Mouse (Mus musculus) lung, postnatal 0 days (tissue): ENCODE measurements at regions not wholly inside any gene's neighbourhood (a gene's known extent, or its start where the extent isn't known, plus 50 kb on each side); places are given as distances from the start of the nearest gene placed in this dataset.
"Not testable (repeated sequence)": the region's sequence is repeated elsewhere in the genome, so short reads cannot be mapped to it uniquely, and the experiment has no call there.

Source experiments
- CTCF ChIP-seq: IDR thresholded peaks from 2 replicates; pipeline ENCODE4 v1.5.1; 2016; ENCODE audit warnings: antibody characterized with exemption, mild to moderate bottlenecking
- EP300 ChIP-seq: IDR thresholded peaks from 2 replicates; pipeline ENCODE4 v1.6.1; 2016; ENCODE audit warnings: antibody characterized with exemption, mild to moderate bottlenecking, control low read depth

- not testable (repeated sequence) for TF ChIP-seq CTCF, EP300
Measured at GRCm38 (mm10) chr5:3224392-3225054, 116.8 kb upstream of the Cdk6 start.
